ENCODE assay signal across 11 mouse cellular contexts in the genomic region with DNA sequence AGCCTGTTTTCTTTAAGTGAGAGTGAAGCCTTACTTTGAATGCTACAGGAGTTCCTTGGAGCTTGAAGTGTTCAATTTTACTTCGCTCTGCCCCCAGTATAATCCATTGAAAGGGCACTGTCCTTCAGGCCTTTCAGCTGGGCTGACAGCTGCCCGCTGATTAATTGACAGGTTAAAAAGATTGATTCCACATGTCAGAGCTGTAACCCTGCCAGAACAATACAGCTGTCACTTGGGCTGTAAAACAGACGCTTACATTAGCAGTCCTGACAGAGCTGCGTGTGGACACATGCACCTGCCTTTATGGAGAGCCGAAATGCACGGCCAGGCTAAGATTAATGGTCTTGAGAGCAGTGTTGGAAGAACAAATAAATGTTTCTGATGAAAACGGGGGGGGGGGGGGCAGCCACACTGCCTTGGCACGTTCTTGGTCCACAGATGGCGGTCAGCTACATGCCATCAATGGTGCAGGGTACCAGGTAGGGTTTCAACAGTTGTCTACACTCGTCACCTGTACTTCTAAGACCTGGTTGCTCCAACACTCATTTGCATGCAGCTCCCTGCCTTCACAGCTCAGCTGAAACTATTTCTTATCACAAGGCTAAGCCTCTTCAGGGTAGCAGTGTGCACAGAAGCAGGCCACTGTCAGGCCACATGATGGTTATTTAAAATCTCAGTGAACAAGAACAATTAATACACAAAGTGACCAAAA.
A peak's percentile ranks its signal among the peaks of the same experiment; 100 is the strongest.
DNase-seq lines count a peak whose midpoint lies in the region; ATAC-seq and TF ChIP-seq lines count a peak whose summit lies in the region.
"Had no signal": no experiment of that assay in that cellular context is flagged by ENCODE, and none has a peak within 500 bp of the region (broad histone marks: within the 10 kb centered on the region; RNA-seq: fewer than 3 reads in every experiment).

No protein-coding gene starts in this region.

- WGBS in forebrain, embryonic 11.5 days = 30% methylated on average over 10 of the region's 10 CpGs
- 24% methylated on average over 10 of the region's 10 CpGs for WGBS in hindbrain, postnatal 0 days
- 28% methylated on average over 10 of the region's 10 CpGs for WGBS in midbrain, postnatal 0 days

- H3K4me2 ChIP-seq in forebrain, embryonic 11.5 days (ENCODE audit: low read depth, low read length, severe bottlenecking) = no peak overlapping the region
- no peak overlapping the region for H3K4me2 ChIP-seq in hindbrain, postnatal 0 days (ENCODE audit: low read depth, low read length)
- H3K4me2 ChIP-seq in midbrain, postnatal 0 days (ENCODE audit: low read depth, low read length, poor library complexity, severe bottlenecking) = no peak overlapping the region
- H3K4me2 ChIP-seq: heart, embryonic 13.5 days had no signal

- peak; percentile 85 for ATAC-seq in forebrain, embryonic 11.5 days (replicated peaks; ENCODE audit: low FRiP score)
- peak; percentile 62; the same call in 1 of the 2 replicates for ATAC-seq in hindbrain, postnatal 0 days
- no peak for ATAC-seq in midbrain, postnatal 0 days (ENCODE audit: low FRiP score)

- no peaks in the 10 kb centered on the region for H3K27me3 ChIP-seq in forebrain, embryonic 11.5 days (ENCODE audit: control insufficient read depth, insufficient read depth, low read length)
- H3K27me3 ChIP-seq in hindbrain, postnatal 0 days (ENCODE audit: insufficient read depth, low read length) = no peaks in the 10 kb centered on the region
- no peaks in the 10 kb centered on the region for H3K27me3 ChIP-seq in midbrain, postnatal 0 days (ENCODE audit: insufficient read depth, low read length)
- H3K27me3 ChIP-seq: heart, embryonic 13.5 days had no signal

- DNase-seq in embryo, embryonic 10.5 days (ENCODE audit: low spot score) = peak; percentile 72
- peak; percentile 52 for DNase-seq in forebrain, embryonic 11.5 days (ENCODE audit: low spot score)
- peak; percentile 49 for DNase-seq in hindbrain, postnatal 0 days (ENCODE audit: low spot score)
- DNase-seq in midbrain, postnatal 0 days (ENCODE audit: low spot score) = peak; percentile 40
- DNase-seq in testis, postnatal 10 days (ENCODE audit: low spot score) = no peak
- DNase-seq in layer of hippocampus, adult 8-10 months (ENCODE audit: low spot score in 2 of 2) = no peak
- DNase-seq in kidney, adult 9 months = no peak
- DNase-seq: kidney, adult 8-10 months; lung, adult 2 months had no signal

- H3K9me3 ChIP-seq in forebrain, embryonic 11.5 days (ENCODE audit: control insufficient read depth, low read length) = no peaks in the 10 kb centered on the region
- no peaks in the 10 kb centered on the region for H3K9me3 ChIP-seq in hindbrain, postnatal 0 days (ENCODE audit: low read length)
- H3K9me3 ChIP-seq in midbrain, postnatal 0 days (ENCODE audit: low read length) = no peaks in the 10 kb centered on the region
- H3K9me3 ChIP-seq: heart, embryonic 13.5 days had no signal

- no peak overlapping the region for H3K9ac ChIP-seq in forebrain, embryonic 11.5 days (ENCODE audit: low read length)
- H3K9ac ChIP-seq in hindbrain, postnatal 0 days (replicated peaks; ENCODE audit: low read length) = no peak overlapping the region
- H3K9ac ChIP-seq in midbrain, postnatal 0 days (replicated peaks; ENCODE audit: low read length, poor library complexity, severe bottlenecking) = no peak overlapping the region
- H3K9ac ChIP-seq: heart, embryonic 13.5 days had no signal

- no peak overlapping the region; the same call in 1 of the 2 replicates for H3K27ac ChIP-seq in forebrain, embryonic 11.5 days (ENCODE audit: low read depth, low read length)
- H3K27ac ChIP-seq in hindbrain, postnatal 0 days = no peak overlapping the region
- H3K27ac ChIP-seq in midbrain, postnatal 0 days (ENCODE audit: low read depth, low read length) = no peak overlapping the region
- H3K27ac ChIP-seq: heart, embryonic 13.5 days; left cerebral cortex, adult 2 months had no signal

- no peaks in the 10 kb centered on the region for H3K36me3 ChIP-seq in forebrain, embryonic 11.5 days (ENCODE audit: control insufficient read depth, insufficient read depth, low read length)
- H3K36me3 ChIP-seq in hindbrain, postnatal 0 days (ENCODE audit: insufficient read depth, low read length) = no peaks in the 10 kb centered on the region
- no peaks in the 10 kb centered on the region for H3K36me3 ChIP-seq in midbrain, postnatal 0 days (ENCODE audit: insufficient read depth, low read length)
- H3K36me3 ChIP-seq: heart, embryonic 13.5 days had no signal

- peaks cover 4% of the 10 kb centered on the region; the same call in 1 of the 2 replicates for H3K4me1 ChIP-seq in forebrain, embryonic 11.5 days (replicated peaks; ENCODE audit: control insufficient read depth, insufficient read depth, low read length)
- peaks cover 7% of the 10 kb centered on the region for H3K4me1 ChIP-seq in hindbrain, postnatal 0 days (ENCODE audit: insufficient read depth, low read length)
- no peaks in the 10 kb centered on the region for H3K4me1 ChIP-seq in midbrain, postnatal 0 days (ENCODE audit: insufficient read depth, low read length)

- TF ChIP-seq CTCF in hindbrain, postnatal 0 days (IDR thresholded peaks at IDR 0.05; ENCODE audit: low read depth) = no peak
- no peak for TF ChIP-seq CTCF in midbrain, postnatal 0 days (IDR thresholded peaks at IDR 0.05)

- no peak overlapping the region for H3K4me3 ChIP-seq in forebrain, embryonic 11.5 days (ENCODE audit: low read depth, low read length)
- H3K4me3 ChIP-seq in hindbrain, postnatal 0 days (ENCODE audit: low read length) = no peak overlapping the region
- no peak overlapping the region for H3K4me3 ChIP-seq in midbrain, postnatal 0 days (ENCODE audit: low read depth, low read length)
- H3K4me3 ChIP-seq: heart, embryonic 13.5 days; left cerebral cortex, adult 2 months had no signal

Comparison
In these comparisons a context has a peak if more than half of its experiments do, and no peak if none do; other contexts are left out.
1. DNase-seq: peak in embryo, embryonic 10.5 days (single experiment), forebrain, embryonic 11.5 days (single experiment), hindbrain, postnatal 0 days (single experiment) and midbrain, postnatal 0 days (single experiment); none in testis, postnatal 10 days (single experiment), layer of hippocampus, adult 8-10 months (0 of 2) and kidney, adult 9 months (single experiment).